Mouse (Mus musculus) embryonic stem cell, embryonic (primary cell): ENCODE data around the gene Gm9945.

Experiments used
- CTCF ChIA-PET, 4 experiments: fragments of 300-600 bp in 2 of 4; fragments of 350-600 bp in 2 of 4; sonication (Branson Sonifier 250); formaldehyde crosslinking; loops; one replicate each; lab custom pipeline; 2022; ENCODE audit warnings: inconsistent platforms in 2 of 4; lab: Charles Lee
- POLR2A ChIA-PET, 4 experiments: fragments of 300-600 bp in 2 of 4; fragments of 350-600 bp in 2 of 4; sonication (Branson Sonifier 250); formaldehyde crosslinking; loops; one replicate each; lab custom pipeline; 2022; ENCODE audit warnings: antibody characterized with exemption in 4 of 4, inconsistent platforms in 1 of 4; lab: Charles Lee

Gm9945 gene

DNA sequence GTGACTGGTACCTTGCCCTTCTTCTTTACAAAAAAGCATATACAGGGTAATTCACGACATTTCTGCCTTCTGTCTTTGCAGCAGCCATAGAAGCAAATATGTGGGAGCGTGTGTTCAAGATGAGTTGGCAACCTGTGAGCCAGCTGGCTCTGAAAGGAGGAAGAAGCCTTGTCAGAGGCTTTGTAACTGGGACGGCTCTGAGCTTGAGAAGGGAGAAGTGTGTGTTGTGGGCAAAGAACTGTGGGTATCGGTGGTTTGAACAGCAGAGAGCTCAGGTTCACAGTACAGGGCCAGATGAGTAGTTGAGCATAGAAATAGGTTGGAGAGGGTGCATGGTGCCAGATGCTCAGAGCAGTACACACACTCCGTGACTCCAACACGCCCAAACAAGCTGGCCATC, 17.0 kb downstream of the Gm9945 start:
- CTCF ChIA-PET = interaction anchor here in 1 of 4 experiments (2.3 kb wide), 1 partner anchor 27 kb away, joined by 5 read pairs; the partner anchor contains the start of gene Gm9837
- POLR2A ChIA-PET = interaction anchor here in 1 of 4 experiments (3.3 kb wide), 1 partner anchor 11 kb away, joined by 8 read pairs; no protein-coding TSS in a partner anchor

DNA sequence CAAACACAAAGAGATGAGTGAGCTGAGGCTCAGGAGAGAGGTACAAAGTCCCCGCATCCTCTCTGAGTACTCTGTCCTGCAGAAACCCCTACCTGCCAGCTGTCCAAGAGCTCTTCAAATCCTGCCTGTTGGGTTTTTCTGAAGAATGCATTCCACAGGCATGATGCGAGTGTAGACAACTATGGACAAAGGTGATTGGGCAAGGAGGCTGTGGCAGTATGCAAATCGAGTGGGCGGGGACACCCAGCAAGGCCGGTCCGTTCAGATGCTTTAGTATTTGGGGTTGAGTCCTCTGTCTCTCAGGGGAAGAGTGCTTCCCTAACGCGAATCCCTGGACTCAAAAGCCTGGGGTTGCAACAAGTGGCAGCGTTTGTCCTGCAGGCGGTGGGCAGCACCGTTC, 20.6 kb downstream of the Gm9945 start:
- CTCF ChIA-PET = interaction anchor here in 1 of 4 experiments (1.4 kb wide), 1 partner anchor 14 kb away, joined by 5 read pairs; no protein-coding TSS in a partner anchor
- POLR2A ChIA-PET = interaction anchor here in 2 of 4 experiments (0.8 to 1.2 kb wide), 2 partner anchors 8 to 10 kb away, joined by 3 to 4 read pairs; no protein-coding TSS in a partner anchor

GRCm38 (mm10) chr11:53502039-53502765, 22.2 kb downstream of the Gm9945 start:
- CTCF ChIA-PET = interaction anchor here in 2 of 4 experiments (0.6 kb wide), 2 partner anchors 36 to 436 kb away, joined by 3 to 8 read pairs; no protein-coding TSS in a partner anchor
- POLR2A ChIA-PET = no interaction called here

- POLR2A ChIA-PET = interaction anchor here in 1 of 4 experiments (1.0 kb wide), 1 partner anchor 9 kb away, joined by 4 read pairs; no protein-coding TSS in a partner anchor
- CTCF ChIA-PET = no interaction called here
These were observed 23.8 kb downstream of the Gm9945 start for GRCm38 (mm10) chr11:53503738-53504137.

DNA sequence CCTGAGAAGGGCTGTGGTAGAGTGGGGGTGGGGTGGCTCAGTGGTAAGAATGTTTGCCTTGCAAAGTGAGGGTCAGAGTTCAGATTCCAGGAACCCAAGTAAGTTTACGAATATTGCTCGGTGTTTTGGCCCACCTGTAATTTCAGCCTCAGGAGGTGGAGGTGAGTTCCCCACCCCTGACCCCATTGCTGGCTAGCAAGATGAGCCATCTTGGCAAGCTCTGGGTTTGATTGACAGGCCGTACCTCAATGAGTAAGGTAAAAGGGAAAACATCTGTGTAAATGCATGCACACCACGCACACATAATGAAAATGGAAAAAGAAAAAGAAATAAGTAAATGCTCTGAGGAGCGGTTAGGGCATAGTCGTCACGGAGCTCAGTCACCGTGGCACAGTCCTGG, 24.4 kb downstream of the Gm9945 start:
- ChIA-PET CTCF (interaction anchor here in 1 of 4 experiments (1.5 kb wide), 1 partner anchor 85 kb away, joined by 4 read pairs; no protein-coding TSS in a partner anchor), POLR2A (interaction anchor here in 1 of 4 experiments (1.0 to 1.6 kb wide), 2 partner anchors 9 to 16 kb away, joined by 4 to 6 read pairs; no protein-coding TSS in a partner anchor)

DNA sequence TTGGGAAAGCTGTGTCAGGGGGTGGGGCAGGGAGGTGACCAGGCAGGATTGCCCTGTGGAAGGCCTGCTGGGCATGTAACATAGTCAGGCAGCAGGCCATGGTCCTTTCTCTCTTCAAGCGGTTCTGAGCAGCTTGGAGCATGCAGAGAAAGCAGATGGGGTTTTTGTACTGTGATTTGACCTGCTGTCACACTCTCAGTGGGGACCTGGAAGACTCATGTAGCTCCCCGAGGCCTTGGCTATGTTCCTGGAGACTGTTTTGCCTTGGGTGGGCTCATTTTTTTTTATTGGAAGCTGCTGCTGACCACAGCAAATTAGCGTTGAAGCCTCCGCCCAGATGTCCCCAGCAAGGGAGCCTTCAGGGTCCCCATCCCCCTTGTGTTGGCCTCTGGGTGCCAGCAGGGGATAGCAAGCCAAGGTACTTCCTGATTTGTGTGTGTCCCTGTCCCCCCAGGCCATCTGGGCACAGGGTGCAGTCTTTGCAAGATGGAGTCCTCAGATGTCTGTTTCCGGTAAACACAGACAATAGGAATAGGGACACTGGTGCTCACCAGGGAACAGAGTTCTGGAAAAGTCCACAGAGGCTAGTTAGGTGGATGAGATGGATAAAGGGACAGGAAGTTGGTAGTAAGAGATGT, 25.2 kb downstream of the Gm9945 start:
- ChIA-PET CTCF (interaction anchor here in 3 of 4 experiments (0.6 to 1.5 kb wide), 3 partner anchors 19 to 445 kb away, joined by 3 to 4 read pairs (median 3); no protein-coding TSS in a partner anchor), POLR2A (interaction anchor here in 1 of 4 experiments (1.0 to 1.6 kb wide), 2 partner anchors 10 to 16 kb away, joined by 4 to 6 read pairs; no protein-coding TSS in a partner anchor)

DNA sequence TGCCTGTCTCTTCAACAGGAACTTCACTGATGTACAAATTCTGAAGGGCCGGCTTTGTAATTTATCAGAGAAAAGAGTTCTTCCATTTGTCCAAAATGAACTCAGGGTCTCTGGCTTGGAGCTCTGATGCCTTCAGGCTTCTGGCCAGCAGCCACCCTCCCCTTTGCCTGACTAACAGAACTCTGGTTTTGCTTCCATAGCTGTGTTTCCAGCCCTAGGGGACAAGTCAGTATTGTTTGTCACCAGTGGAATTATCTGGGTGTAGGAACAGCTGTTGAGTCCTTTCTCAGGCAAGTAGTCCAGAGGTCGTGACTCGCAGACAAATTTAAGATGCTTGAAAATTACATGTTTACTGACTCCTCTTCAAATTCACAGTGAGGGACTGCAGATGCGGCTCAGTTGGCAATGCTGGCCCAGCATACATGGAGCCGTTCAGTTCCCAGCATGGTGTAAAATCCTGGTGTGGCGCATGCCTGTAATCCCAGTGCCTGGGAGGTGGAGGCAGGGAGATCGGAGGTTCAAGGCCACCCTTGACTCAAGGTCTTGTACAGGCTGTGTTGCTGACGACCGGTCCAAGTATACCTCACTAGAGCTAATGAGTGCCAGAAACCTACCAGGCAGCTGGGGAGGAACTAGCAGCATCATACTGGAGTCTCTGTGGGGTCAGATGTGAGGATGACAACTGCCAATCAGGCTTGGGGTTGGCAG, 27.3 kb downstream of the Gm9945 start:
- CTCF ChIA-PET = interaction anchor here in 1 of 4 experiments (1.5 to 2.0 kb wide), 2 partner anchors 41 to 83 kb away, joined by 4 to 6 read pairs; no protein-coding TSS in a partner anchor

DNA sequence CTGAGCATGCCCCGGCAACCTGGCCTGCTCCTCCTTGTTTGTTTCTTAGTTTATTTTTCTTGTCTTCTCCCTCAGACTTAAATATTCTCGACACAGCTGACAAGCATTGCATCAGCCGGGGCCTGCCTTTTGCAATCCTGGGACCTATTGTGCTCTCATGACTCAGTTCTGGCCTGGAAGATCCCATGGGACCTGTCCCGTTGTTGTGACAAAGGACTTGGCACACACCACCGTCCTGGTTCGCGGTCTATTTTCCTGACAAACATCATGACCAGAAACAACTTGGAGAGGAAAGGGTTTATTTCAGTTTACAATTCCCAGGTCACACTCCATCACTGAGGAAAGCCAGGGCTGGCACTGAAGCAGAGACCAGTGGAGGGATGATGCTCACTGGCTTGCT, 28.2 kb downstream of the Gm9945 start:
- POLR2A ChIA-PET = interaction anchor here (0.6 to 3.4 kb wide), 20 partner anchors 8 to 208 kb away, joined by 3 to 27 read pairs (median 4); partner anchors contain the start of genes Gm9945 (in 2 of the 4), Sept8 (in 2 of the 4), Sowaha (in 2 of the 4) and Gdf9 (in 1 of the 4)
- CTCF ChIA-PET = interaction anchor here in 3 of 4 experiments (0.6 to 2.0 kb wide), 7 partner anchors 11 to 476 kb away, joined by 3 to 6 read pairs (median 3); no protein-coding TSS in a partner anchor

More for the DNA sequence above, 27.3 kb downstream of the Gm9945 start:
- POLR2A ChIA-PET = interaction anchor here in 2 of 4 experiments (0.7 to 3.4 kb wide), 15 partner anchors 9 to 1166 kb away, joined by 3 to 27 read pairs (median 3); partner anchors contain the start of genes Sept8 (in 2 of the 2), Gdf9 (in 1 of the 2), Gm9945 (in 1 of the 2) and Hspa4 (in 1 of the 2)

DNA sequence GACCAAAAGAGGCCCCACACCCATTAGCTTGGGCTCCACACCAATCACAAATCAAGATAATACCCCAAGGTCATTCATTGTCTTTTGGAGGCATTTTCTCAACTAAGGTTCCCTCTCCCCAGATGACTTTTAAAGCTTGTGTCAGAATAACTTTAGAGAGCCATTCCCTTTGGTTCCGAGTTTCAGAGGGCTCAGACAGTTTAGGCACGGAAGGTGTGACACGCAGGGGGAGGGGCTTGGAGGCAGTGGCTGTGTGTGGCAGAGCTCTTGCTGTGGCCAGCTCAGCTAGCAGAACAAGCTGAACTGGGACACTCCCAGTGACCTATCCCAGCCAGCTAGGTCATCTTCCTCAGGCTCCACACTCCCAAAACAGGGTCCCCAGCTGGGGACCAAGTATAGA, 28.6 kb downstream of the Gm9945 start:
- ChIA-PET POLR2A (interaction anchor here (0.6 to 3.4 kb wide), 19 partner anchors 8 to 1890 kb away, joined by 3 to 27 read pairs (median 4); partner anchors contain the start of genes Gm9945 (in 2 of the 4), Sept8 (in 2 of the 4), Sowaha (in 2 of the 4) and Gdf9 (in 1 of the 4)), CTCF (interaction anchor here (0.6 to 2.0 kb wide), 8 partner anchors 11 to 476 kb away, joined by 3 to 6 read pairs (median 3); partner anchors contain the start of gene Sept8 (in 1 of the 4))

DNA sequence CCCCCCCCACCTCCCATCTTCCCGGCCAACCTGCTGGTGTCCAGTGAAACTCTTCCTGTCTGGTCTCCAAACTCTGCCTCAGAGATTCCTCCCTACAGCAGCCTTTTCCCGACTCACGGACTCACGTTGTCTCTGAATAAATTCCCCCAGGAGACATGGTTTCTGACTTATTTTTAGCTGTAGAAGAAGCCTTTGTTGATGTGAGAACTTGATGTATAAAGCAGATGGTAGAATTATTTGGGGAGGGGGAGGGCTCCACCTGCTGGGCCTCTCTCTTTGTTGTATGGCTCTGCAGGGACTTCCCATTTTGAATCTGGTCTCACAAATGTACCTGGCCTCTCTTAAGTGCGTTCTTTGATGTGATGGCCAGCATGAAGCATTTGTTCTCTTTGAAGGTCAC, 30.4 kb downstream of the Gm9945 start:
- ChIA-PET CTCF (interaction anchor here in 1 of 4 experiments (0.6 kb wide), 2 partner anchors 13 to 1938 kb away, joined by 3 to 4 read pairs; no protein-coding TSS in a partner anchor), POLR2A (no interaction called here)

- POLR2A ChIA-PET = interaction anchor here in 1 of 4 experiments (0.6 to 1.6 kb wide), 2 partner anchors 9 to 49 kb away, joined by 3 to 5 read pairs; no protein-coding TSS in a partner anchor
- CTCF ChIA-PET = interaction anchor here in 2 of 4 experiments (0.6 kb wide), 2 partner anchors 25 to 88 kb away, joined by 4 to 6 read pairs; no protein-coding TSS in a partner anchor
These were observed 37.0 kb downstream of the Gm9945 start for GRCm38 (mm10) chr11:53516775-53517627.

DNA sequence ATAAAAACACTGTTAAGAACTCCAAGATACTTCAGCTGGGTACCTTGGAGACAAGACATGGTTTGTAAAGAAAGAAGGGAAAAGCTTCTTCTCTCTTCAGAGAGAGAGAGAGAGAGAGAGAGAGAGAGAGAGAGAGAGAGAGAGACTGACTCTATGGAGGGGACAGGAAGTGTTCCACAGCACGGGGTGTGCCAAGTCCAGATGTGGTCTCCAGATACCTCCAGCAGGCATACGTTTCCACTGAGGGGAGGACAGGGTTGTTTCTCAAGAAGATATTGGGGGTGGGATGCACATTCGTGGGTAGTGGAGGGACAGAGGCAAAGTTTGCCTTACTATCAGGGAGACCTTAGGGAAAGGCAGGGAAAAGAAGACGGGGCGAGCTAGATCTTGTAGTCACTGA, 38.8 kb downstream of the Gm9945 start:
- POLR2A ChIA-PET = interaction anchor here in 2 of 4 experiments (0.9 to 4.0 kb wide), 7 partner anchors 10 to 188 kb away, joined by 3 to 27 read pairs (median 4); partner anchors contain the start of genes Gdf9 (in 1 of the 2), Rad50 (in 1 of the 2) and Uqcrq (in 1 of the 2)
- CTCF ChIA-PET = interaction anchor here in 3 of 4 experiments (0.6 to 1.6 kb wide), 3 partner anchors 49 to 218 kb away, joined by 3 to 4 read pairs (median 3); partner anchors contain the start of gene Gm9837 (in 1 of the 3)

DNA sequence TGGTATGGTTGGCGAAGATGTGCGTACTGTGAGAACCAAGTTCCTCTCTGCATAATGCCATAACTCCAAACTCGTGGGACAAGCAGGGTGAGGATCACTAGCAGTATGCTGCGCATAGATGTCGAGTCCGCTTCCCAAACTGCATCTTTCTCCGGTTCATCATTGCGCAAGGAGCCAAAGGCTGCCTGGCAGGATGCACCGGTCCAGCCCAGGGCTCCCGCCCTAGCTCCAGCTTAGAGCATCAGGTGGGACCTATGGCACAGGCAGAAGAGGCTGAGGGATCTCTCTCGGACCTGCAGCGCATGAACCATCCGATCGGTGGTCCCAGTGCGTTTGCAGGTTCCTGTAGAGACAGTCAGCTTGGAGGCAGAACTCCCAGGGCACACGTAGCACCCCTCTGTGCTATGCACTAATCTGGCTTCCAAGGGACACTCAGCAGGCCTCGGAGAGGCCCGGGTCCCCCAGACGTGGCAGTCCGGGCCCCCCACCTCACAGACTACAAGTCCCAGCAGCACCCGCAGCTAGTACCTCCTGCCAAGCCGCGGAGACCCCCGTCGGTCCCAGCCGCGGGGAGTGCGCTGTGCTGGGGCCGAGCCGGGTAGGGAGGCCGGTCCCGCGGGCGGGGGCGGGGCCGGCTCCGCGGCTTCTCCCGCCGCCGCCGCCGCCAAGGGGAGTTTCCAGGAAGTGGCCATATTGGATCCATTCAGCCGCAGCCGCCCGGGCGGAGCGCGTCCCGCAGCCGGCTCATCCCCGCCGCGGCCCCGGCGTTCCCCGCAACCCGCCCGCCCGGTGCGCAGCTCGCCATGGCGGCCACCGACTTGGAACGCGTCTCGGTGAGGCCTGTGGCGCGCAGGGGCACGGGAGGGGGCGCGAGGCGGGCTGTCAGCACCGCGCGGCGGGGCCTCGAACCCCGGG, 39.5 kb downstream of the Gm9945 start, which contains the start of gene Sept8:
Gene Sept8, plus strand, starts transcription at position 51 of the 915 bp plus-strand sequence.
- ChIA-PET POLR2A (interaction anchor here (0.6 to 4.0 kb wide), 15 partner anchors 10 to 494 kb away, joined by 3 to 27 read pairs (median 4); partner anchors contain the start of genes Gdf9 (in 1 of the 4), Rad50 (in 1 of the 4) and Uqcrq (in 1 of the 4)), CTCF (interaction anchor here (0.5 to 1.6 kb wide), 9 partner anchors 11 to 219 kb away, joined by 3 to 8 read pairs (median 4); partner anchors contain the start of gene Gm9837 (in 1 of the 4))

DNA sequence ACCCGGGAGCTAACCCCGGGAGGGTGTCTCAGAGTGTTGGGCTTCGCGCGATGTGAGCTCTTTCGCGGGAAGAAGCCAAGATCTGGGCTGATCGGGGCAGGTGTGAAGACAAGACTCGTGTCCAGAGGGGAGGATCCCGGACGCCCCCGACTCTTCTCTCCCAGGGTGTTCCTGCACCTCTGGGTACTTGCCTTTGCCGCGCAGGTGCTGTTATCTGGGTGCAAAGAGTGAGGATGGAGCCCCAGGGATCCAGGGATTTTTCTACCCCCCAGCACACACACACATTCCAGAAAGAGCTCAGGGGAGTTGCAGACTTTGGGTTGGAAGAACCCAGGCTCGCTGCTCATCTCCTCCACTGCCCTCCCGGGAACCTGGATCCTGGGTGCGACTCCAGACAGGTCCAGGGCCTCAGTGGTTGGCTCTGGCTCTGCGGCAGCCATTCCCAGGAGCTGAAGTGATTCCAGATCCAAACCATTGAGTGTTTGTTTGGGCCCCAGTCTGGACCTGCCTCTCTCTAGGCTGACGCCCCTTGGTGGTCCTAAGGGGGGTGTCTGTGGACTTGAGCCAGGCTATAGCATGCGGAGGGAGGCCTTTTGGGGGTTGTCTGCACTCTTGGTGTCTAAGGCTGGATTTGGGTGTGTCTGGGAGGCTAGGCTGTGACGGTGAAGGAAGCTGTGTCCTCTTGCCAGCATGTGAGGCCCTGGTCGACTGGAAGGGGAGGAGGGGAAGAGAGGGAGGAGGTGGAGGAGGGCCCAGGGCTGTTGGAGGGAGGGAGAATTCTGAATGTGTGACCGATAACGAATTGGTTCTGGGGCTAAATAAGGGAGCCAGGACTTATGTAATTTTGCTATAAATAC, 40.4 kb downstream of the Gm9945 start:
- ChIA-PET POLR2A (interaction anchor here (0.6 to 4.0 kb wide), 17 partner anchors 9 to 553 kb away, joined by 3 to 27 read pairs (median 4); no protein-coding TSS in a partner anchor), CTCF (interaction anchor here in 3 of 4 experiments (0.6 to 1.6 kb wide), 6 partner anchors 12 to 108 kb away, joined by 3 to 8 read pairs (median 4); partner anchors contain the start of gene Gm9837 (in 1 of the 3))
